Mouse (Mus musculus) myocyte (in vitro differentiated cells): ENCODE measurements around the gene Zfp184.

Source experiments
- CEBPB ChIP-seq: IDR thresholded peaks from 2 replicates; pipeline ENCODE4 v1.6.1; 2011; ENCODE audit warnings: mild to moderate bottlenecking, moderate library complexity; ENCODE audit not compliant: poor library complexity, insufficient read depth, severe bottlenecking
- E2F4 ChIP-seq: IDR thresholded peaks from one replicate; pipeline ENCODE4 v1.6.1; 2011; ENCODE audit warnings: mild to moderate bottlenecking, control low read depth, moderate library complexity; ENCODE audit not compliant: insufficient read depth
- MAX ChIP-seq: IDR thresholded peaks from one replicate; pipeline ENCODE4 v1.6.1; 2011; ENCODE audit warnings: low read depth, mild to moderate bottlenecking, control low read depth
- MYOD1 ChIP-seq, 3 experiments: IDR thresholded peaks; one replicate each; pipeline ENCODE4 v1.6.1; 2011; ENCODE audit warnings: control low read depth in 2 of 3, low read depth in 2 of 3, mild to moderate bottlenecking in 2 of 3, moderate library complexity in 1 of 3; ENCODE audit not compliant: insufficient read length in 2 of 3, control insufficient read depth in 1 of 3
- MYOG ChIP-seq, 3 experiments: IDR thresholded peaks; one replicate each; pipeline ENCODE4 v1.6.1; 2011; ENCODE audit warnings: control low read depth in 2 of 3, low read depth in 2 of 3, mild to moderate bottlenecking in 2 of 3; ENCODE audit not compliant: insufficient read length in 2 of 3, control insufficient read depth in 1 of 3, insufficient read depth in 1 of 3
- POLR2A ChIP-seq: IDR thresholded peaks from one replicate; pipeline ENCODE4 v1.6.1; 2011; ENCODE audit warnings: low read depth, mild to moderate bottlenecking, control low read depth, moderate library complexity; ENCODE audit not compliant: insufficient read length
- POLR2AphosphoS2 ChIP-seq: IDR thresholded peaks from one replicate; pipeline ENCODE4 v1.6.1; 2011; ENCODE audit warnings: low read depth, control low read depth; ENCODE audit not compliant: insufficient read length
- REST ChIP-seq: IDR thresholded peaks from one replicate; pipeline ENCODE4 v1.6.1; 2011; ENCODE audit warnings: mild to moderate bottlenecking, control low read depth, moderate library complexity; ENCODE audit not compliant: insufficient read depth, insufficient read length
- SRF ChIP-seq: IDR thresholded peaks from one replicate; pipeline ENCODE4 v1.6.1; 2011; ENCODE audit warnings: low read depth; ENCODE audit not compliant: control insufficient read depth, insufficient read length
- USF1 ChIP-seq: IDR thresholded peaks from one replicate; pipeline ENCODE4 v1.6.1; 2011; ENCODE audit warnings: low read depth, mild to moderate bottlenecking, control low read depth, moderate library complexity

- TF ChIP-seq POLR2A (no peak), MYOG (IDR thresholded peaks at IDR 0.05; ENCODE audit: control insufficient read depth in 1 of 3, insufficient read depth in 1 of 3, insufficient read length in 2 of 3, low read depth in 2 of 3) (no peak), REST (no peak), POLR2AphosphoS2 (no peak), MAX (no peak), E2F4 (no peak), USF1 (no peak), CEBPB (no peak), MYOD1 (IDR thresholded peaks at IDR 0.05; ENCODE audit: control insufficient read depth in 1 of 3, insufficient read length in 2 of 3, low read depth in 2 of 3) (no peak), SRF (no peak)
These were observed 24.1 kb upstream of the Zfp184 start for GRCm38 (mm10) chr13:21920681-21921233.
